Mouse (Mus musculus) c-Kit-negative CD71-positive TER-119-positive erythroid progenitor cells, embryonic 14.5 days (primary cell): Measurements from ENCODE around the gene Guf1.

Experiments
- DNase-seq: peaks from one replicate; pipeline ENCODE4 v3.0.0-alpha.2; 2013; ENCODE audit warnings: low read depth, low spot score

The Guf1 gene

GRCm38 (mm10) chr5:69556628-69557403 is at the start of gene Guf1:
TSS of gene Guf1 (plus strand) at chr5:69556923.
- peak; percentile 56 for DNase-seq

GRCm38 (mm10) chr5:69507045-69507444 is 49.7 kb upstream of the Guf1 start:
- DNase-seq = no peak

- DNase-seq = no peak
Measured at GRCm38 (mm10) chr5:69511631-69512030, 45.1 kb upstream of the Guf1 start.

- no peak for DNase-seq
Measured at GRCm38 (mm10) chr5:69512203-69512602, 44.5 kb upstream of the Guf1 start.

GRCm38 (mm10) chr5:69520661-69521278 is 36.0 kb upstream of the Guf1 start:
- no peak for DNase-seq

- no peak for DNase-seq
Measured at GRCm38 (mm10) chr5:69522064-69522463, 34.7 kb upstream of the Guf1 start.

- DNase-seq = no peak
Measured at GRCm38 (mm10) chr5:69523944-69524343, 32.8 kb upstream of the Guf1 start.

- no peak for DNase-seq
Measured at GRCm38 (mm10) chr5:69541680-69542079, 15.0 kb upstream of the Guf1 start.

GRCm38 (mm10) chr5:69542489-69542888 is 14.2 kb upstream of the Guf1 start, which contains the start of gene Yipf7:
TSS of gene Yipf7 (minus strand) at chr5:69542648.
- DNase-seq = no peak

GRCm38 (mm10) chr5:69557404-69557935 is 747 bp downstream of the Guf1 start:
- peak; percentile 8 for DNase-seq

- DNase-seq = no peak
Measured at GRCm38 (mm10) chr5:69591640-69592461, 35.1 kb downstream of the Guf1 start, which contains the start of gene Gnpda2. TSS of gene Gnpda2 (minus strand) at chr5:69592340.

- no peak for DNase-seq
Measured at GRCm38 (mm10) chr5:69601027-69601426, 44.3 kb downstream of the Guf1 start.

- no peak for DNase-seq
Measured at GRCm38 (mm10) chr5:69613209-69613796, 56.6 kb downstream of the Guf1 start.

GRCm38 (mm10) chr5:69620899-69621298 is 64.2 kb downstream of the Guf1 start:
- DNase-seq = no peak
